Mouse (Mus musculus) cerebellum, adult 11 months (tissue): ENCODE measurements at regions not wholly inside any gene's neighbourhood (a gene's known extent, or its start where the extent isn't known, plus 50 kb on each side); places are given as distances from the start of the nearest gene placed in this dataset.

Source experiments
- DNase-seq: peaks from one replicate; pipeline ENCODE4 v3.0.0; 2022

DNA sequence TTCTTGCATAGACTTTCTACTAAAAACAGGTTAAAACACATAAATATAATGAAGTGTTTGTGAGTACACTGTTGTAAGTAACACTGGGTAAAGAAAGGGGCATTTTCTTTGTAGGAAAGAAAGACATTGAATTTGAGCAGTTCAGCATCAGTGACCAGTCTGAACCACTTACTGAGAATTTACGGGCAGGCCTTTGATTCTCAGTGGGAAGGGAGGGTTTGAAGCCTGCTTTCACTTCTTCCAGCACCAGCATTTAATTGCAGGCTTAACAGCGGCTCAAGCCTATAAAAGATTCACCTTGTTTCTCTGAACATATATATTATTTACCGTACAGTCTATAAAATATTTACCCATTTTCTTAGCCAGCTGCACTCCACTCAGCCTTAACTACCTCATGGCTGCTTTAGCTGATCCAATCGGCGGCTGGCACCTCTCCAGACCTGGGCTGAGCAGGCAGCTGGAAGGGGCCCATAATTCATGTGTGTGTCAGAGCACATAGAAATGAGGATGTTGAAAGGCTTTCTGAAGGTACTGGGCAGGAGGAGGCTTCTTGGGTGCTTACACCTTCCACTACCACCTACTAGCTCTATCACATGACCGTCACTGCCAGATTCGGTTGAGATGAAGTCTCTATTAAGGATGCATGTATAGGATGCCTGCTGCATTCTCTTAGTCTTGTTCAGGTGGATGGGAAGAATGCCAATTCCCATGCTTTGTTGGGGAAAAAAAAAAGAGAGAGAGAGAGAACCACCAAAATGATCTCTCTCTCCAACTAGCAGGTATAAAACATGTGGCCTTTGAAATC is 50.0 kb upstream of the Fggy start:
- DNase-seq: no peak
